Mouse (Mus musculus) ES-Bruce4 (cell line): Measurements from ENCODE around the gene Evpl.

Source experiments
- CTCF ChIP-seq: IDR thresholded peaks from one replicate; pipeline ENCODE4 v1.8.1; 2011; ENCODE audit warnings: low read depth, low read length
- EP300 ChIP-seq: IDR thresholded peaks from 2 replicates; pipeline ENCODE4 v1.6.1; 2011; ENCODE audit warnings: low read depth, low read length; ENCODE audit not compliant: insufficient read depth
- POLR2A ChIP-seq: IDR thresholded peaks from one replicate; pipeline ENCODE4 v1.8.1; 2011; ENCODE audit warnings: low read length; ENCODE audit not compliant: insufficient read depth

GRCm38 (mm10) chr11:116265352-116265751 lies 27.5 kb upstream of the Evpl start:
- TF ChIP-seq CTCF (no peak), POLR2A (no peak), EP300 (no peak)
